Mouse (Mus musculus) adrenal gland, postnatal 25 days (tissue): Measurements from ENCODE around the gene 4930505A04Rik. TPM values are rescaled to one million over a fixed set of nuclear protein-coding genes. Genes with fewer than 3 reads are reported as not detected.

Experiments
- total RNA-seq: library from RNA; stranded (reverse); gene quantifications from 2 replicates; pipeline ENCODE4 v1.2.3, GENCODE M21; 2021

The 4930505A04Rik gene
- total RNA-seq, 1 experiment from 2014 or later = not detected

Other genes with a start within 250 kb of the 4930505A04Rik start
- 381 and 406 TPM in 2 replicates for gene Sptbn1, start 203.7 kb downstream of the 4930505A04Rik start, total RNA-seq
- gene Acyp2, start 177.8 kb upstream of the 4930505A04Rik start, total RNA-seq = 32.0 and 48.7 TPM in 2 replicates